24 mouse cellular contexts compared by ENCODE assay signal in genomic region chr7:101352404-101352803, GRCm38 (mm10). TPM values are rescaled to one million over a fixed set of nuclear protein-coding genes. Genes with fewer than 3 reads are reported as not detected.
DNase-seq lines count a peak whose midpoint lies in the region; ATAC-seq and TF ChIP-seq lines count a peak whose summit lies in the region.
"Had no signal": no experiment of that assay in that cellular context is flagged by ENCODE, and none has a peak within 500 bp of the region (broad histone marks: within the 10 kb centered on the region; RNA-seq: fewer than 3 reads in every experiment).

No protein-coding gene starts in this region.

- no peak for TF ChIP-seq CTCF in liver, postnatal 0 days (IDR thresholded peaks at IDR 0.05; ENCODE audit: low read depth)

- no peak overlapping the region for H3K4me2 ChIP-seq in liver, postnatal 0 days (ENCODE audit: low read depth, low read length)
- H3K4me2 ChIP-seq in liver, embryonic 11.5 days, result no peak overlapping the region
- H3K4me2 ChIP-seq in neural tube, embryonic 15.5 days, result no peak overlapping the region
- H3K4me2 ChIP-seq: embryonic facial prominence, embryonic 13.5 days; forebrain, embryonic 12.5 days; heart, embryonic 11.5 days; hindbrain, embryonic 13.5 days had no signal

- H3K36me3 ChIP-seq in liver, postnatal 0 days (replicated peaks; ENCODE audit: insufficient read depth, low read length), result no peaks in the 10 kb centered on the region
- H3K36me3 ChIP-seq in liver, embryonic 11.5 days (ENCODE audit: control insufficient read depth, insufficient read depth, low read length), result no peaks in the 10 kb centered on the region
- no peaks in the 10 kb centered on the region for H3K36me3 ChIP-seq in neural tube, embryonic 15.5 days
- H3K36me3 ChIP-seq: embryonic facial prominence, embryonic 13.5 days; forebrain, embryonic 12.5 days; hindbrain, embryonic 13.5 days had no signal

- H3K4me3 ChIP-seq in liver, postnatal 0 days (ENCODE audit: low read depth, low read length), result no peak overlapping the region
- no peak overlapping the region for H3K4me3 ChIP-seq in liver, embryonic 11.5 days (ENCODE audit: low read depth, low read length)
- no peak overlapping the region for H3K4me3 ChIP-seq in neural tube, embryonic 15.5 days (replicated peaks)
- H3K4me3 ChIP-seq: embryonic facial prominence, embryonic 13.5 days; forebrain, embryonic 12.5 days; heart, adult 2 months; hindbrain, embryonic 13.5 days had no signal

- WGBS in liver, postnatal 0 days (ENCODE audit: insufficient replicate concordance), result 44% methylated on average over 4 of the region's 4 CpGs
- 65% methylated on average over 4 of the region's 4 CpGs for WGBS in liver, embryonic 11.5 days
- WGBS in neural tube, embryonic 15.5 days, result 83% methylated on average over 4 of the region's 4 CpGs

- no peaks in the 10 kb centered on the region for H3K27me3 ChIP-seq in liver, postnatal 0 days (ENCODE audit: insufficient read depth, low read length)
- no peaks in the 10 kb centered on the region for H3K27me3 ChIP-seq in liver, embryonic 11.5 days (replicated peaks; ENCODE audit: control insufficient read depth, insufficient read depth, low read length)
- H3K27me3 ChIP-seq in neural tube, embryonic 15.5 days (replicated peaks), result peaks cover 6% of the 10 kb centered on the region

- peaks cover 65% of the 10 kb centered on the region for H3K4me1 ChIP-seq in liver, postnatal 0 days (ENCODE audit: insufficient read depth)
- H3K4me1 ChIP-seq in liver, embryonic 11.5 days (replicated peaks; ENCODE audit: control insufficient read depth, insufficient read depth, low read length), result peaks cover 27% of the 10 kb centered on the region
- H3K4me1 ChIP-seq in neural tube, embryonic 15.5 days, result peaks cover 17% of the 10 kb centered on the region

- H3K9ac ChIP-seq in liver, postnatal 0 days (replicated peaks), result no peak overlapping the region
- H3K9ac ChIP-seq in liver, embryonic 11.5 days (ENCODE audit: low read depth, low read length), result no peak overlapping the region
- H3K9ac ChIP-seq in neural tube, embryonic 15.5 days (replicated peaks), result no peak overlapping the region
- H3K9ac ChIP-seq: embryonic facial prominence, embryonic 13.5 days; forebrain, embryonic 12.5 days; hindbrain, embryonic 13.5 days had no signal

- ATAC-seq in liver, postnatal 0 days, result no peak
- ATAC-seq in liver, embryonic 11.5 days (replicated peaks; ENCODE audit: low FRiP score), result no peak
- ATAC-seq in hematopoietic stem cell, adult 5-6 weeks (replicated peaks in 1 of 2; ENCODE audit: insufficient read depth in 1 of 2, low FRiP score in 2 of 2, low TSS enrichment in 1 of 2, low read depth in 1 of 2, poor library complexity in 2 of 2, severe bottlenecking in 2 of 2), result peak; percentile 34 to 38; a peak in 3 of 4 replicates
- peak; percentile 49 for ATAC-seq in monocyte, adult 5-6 weeks (replicated peaks; ENCODE audit: insufficient number of reproducible peaks, low FRiP score, low TSS enrichment, poor library complexity, severe bottlenecking)
- ATAC-seq in neural tube, embryonic 15.5 days (ENCODE audit: low FRiP score), result no peak
- ATAC-seq: forebrain, embryonic 16.5 days; hindbrain, postnatal 0 days had no signal

- no peak for TF ChIP-seq EP300 in liver, postnatal 0 days (IDR thresholded peaks at IDR 0.05; ENCODE audit: low read depth)

- peak overlapping the region; percentile 25; the same call in 1 of the 2 replicates for H3K27ac ChIP-seq in liver, postnatal 0 days (ENCODE audit: low read depth)
- H3K27ac ChIP-seq in liver, embryonic 11.5 days (ENCODE audit: low read depth, low read length), result no peak overlapping the region
- no peak overlapping the region for H3K27ac ChIP-seq in neural tube, embryonic 15.5 days (replicated peaks)
- H3K27ac ChIP-seq: embryonic facial prominence, embryonic 13.5 days; forebrain, embryonic 12.5 days; heart, adult 2 months; hindbrain, embryonic 13.5 days; hindbrain, postnatal 0 days had no signal

- no peak for DNase-seq in liver, postnatal 0 days
- DNase-seq in liver, embryonic 11.5 days (ENCODE audit: low spot score), result no peak
- DNase-seq in B cell, adult 2 months, result peak; percentile 31 to 45
- no peak for DNase-seq in urinary bladder, adult 18-20 months (ENCODE audit: low spot score in 2 of 2)
- DNase-seq in adipocyte (ENCODE audit: low spot score), result no peak
- DNase-seq: adrenal gland, adult 8-10 months; adrenal gland, postnatal 36 days; cerebellum, adult 11 months; cerebellum, adult 8-10 months; cerebellum, postnatal 14 days; gastrocnemius, postnatal 10 days; heart, adult 2 months had no signal

- no peaks in the 10 kb centered on the region for H3K9me3 ChIP-seq in liver, postnatal 0 days (ENCODE audit: low read length)
- no peaks in the 10 kb centered on the region for H3K9me3 ChIP-seq in liver, embryonic 11.5 days (ENCODE audit: control insufficient read depth, low read length)
- no peaks in the 10 kb centered on the region for H3K9me3 ChIP-seq in neural tube, embryonic 15.5 days (replicated peaks)
- H3K9me3 ChIP-seq: embryonic facial prominence, embryonic 13.5 days; forebrain, embryonic 12.5 days; hindbrain, embryonic 13.5 days had no signal

RNA-seq across cellular contexts. Expression of gene Arap1, which starts 4.5 kb away (rescaled TPM):
- 16.0 and 18.1 TPM in 2 replicates for polyA plus RNA-seq in liver, postnatal 0 days (2015; fragmentation: Nextera tagmentation; extraction: Ambion mirVana)
- polyA plus RNA-seq in liver, embryonic 11.5 days (2014; fragmentation: Nextera tagmentation; extraction: Ambion mirVana), result 33.8 and 33.9 TPM in 2 replicates
- total RNA-seq in hematopoietic stem cell, adult 5-6 weeks (2017), result 117 and 135 TPM in 2 replicates
- 247 to 347 TPM (median 330 TPM) in 3 replicates for total RNA-seq in monocyte, adult 5-6 weeks (2017)
- 9.7 and 19.9 TPM in 2 replicates for polyA plus RNA-seq in neural tube, embryonic 15.5 days (2015; fragmentation: Nextera tagmentation; extraction: Ambion mirVana)

RNA-seq across cellular contexts. Expression of gene Stard10, which starts 35.5 kb away (rescaled TPM):
- 361 and 384 TPM in 2 replicates for polyA plus RNA-seq in liver, postnatal 0 days (2015; fragmentation: Nextera tagmentation; extraction: Ambion mirVana)
- polyA plus RNA-seq in liver, embryonic 11.5 days (2014; fragmentation: Nextera tagmentation; extraction: Ambion mirVana), result 86.4 and 93.9 TPM in 2 replicates
- total RNA-seq in hematopoietic stem cell, adult 5-6 weeks (2017), result 55.8 and 58.5 TPM in 2 replicates
- 2.3 to 14.3 TPM (median 12.1 TPM) in 3 replicates for total RNA-seq in monocyte, adult 5-6 weeks (2017)
- 12.8 and 25.3 TPM in 2 replicates for polyA plus RNA-seq in neural tube, embryonic 15.5 days (2015; fragmentation: Nextera tagmentation; extraction: Ambion mirVana)

RNA-seq across cellular contexts. Expression of gene Atg16l2, which starts 50.4 kb away (rescaled TPM):
- 4.9 and 5.3 TPM in 2 replicates for polyA plus RNA-seq in liver, postnatal 0 days (2015; fragmentation: Nextera tagmentation; extraction: Ambion mirVana)
- 5.7 and 6.4 TPM in 2 replicates for polyA plus RNA-seq in liver, embryonic 11.5 days (2014; fragmentation: Nextera tagmentation; extraction: Ambion mirVana)
- 7.0 and 14.2 TPM in 2 replicates for total RNA-seq in hematopoietic stem cell, adult 5-6 weeks (2017)
- 21.8 to 36.0 TPM (median 26.3 TPM) in 3 replicates for total RNA-seq in monocyte, adult 5-6 weeks (2017)
- 28.3 and 33.1 TPM in 2 replicates for polyA plus RNA-seq in neural tube, embryonic 15.5 days (2015; fragmentation: Nextera tagmentation; extraction: Ambion mirVana)

RNA-seq across cellular contexts. Expression of gene Gm45837, which starts 58.3 kb away (rescaled TPM):
- not detected in 2 replicates for polyA plus RNA-seq in liver, postnatal 0 days (2015; fragmentation: Nextera tagmentation; extraction: Ambion mirVana)
- 2.1 TPM in 1 of 2 replicates, not detected in the other for polyA plus RNA-seq in liver, embryonic 11.5 days (2014; fragmentation: Nextera tagmentation; extraction: Ambion mirVana)
- 12.1 and 21.0 TPM in 2 replicates for total RNA-seq in hematopoietic stem cell, adult 5-6 weeks (2017)
- total RNA-seq in monocyte, adult 5-6 weeks (2017), result 8.9 to 28.8 TPM (median 12.5 TPM) in 3 replicates
- 0.99 TPM in 1 of 2 replicates, not detected in the other for polyA plus RNA-seq in neural tube, embryonic 15.5 days (2015; fragmentation: Nextera tagmentation; extraction: Ambion mirVana)
- total RNA-seq: ES-E14; gastrocnemius, postnatal 4 days; heart, adult 2 months; heart, postnatal 25 days; hindbrain, postnatal 0 days had no signal
- polyA plus RNA-seq: forebrain, embryonic 12.5 days; forebrain, embryonic 16.5 days; heart, adult 2 months; heart, embryonic 11.5 days; hindbrain, embryonic 13.5 days; hindbrain, postnatal 0 days had no signal

Comparison
In these comparisons a context has a peak if more than half of its experiments do, and no peak if none do; other contexts are left out.
1. ATAC-seq: peak in hematopoietic stem cell, adult 5-6 weeks (2 of 2) and monocyte, adult 5-6 weeks (single experiment); none in liver, postnatal 0 days (single experiment), liver, embryonic 11.5 days (single experiment) and neural tube, embryonic 15.5 days (single experiment).
2. DNase-seq: peak in B cell, adult 2 months (2 of 2); none in liver, postnatal 0 days (single experiment), liver, embryonic 11.5 days (single experiment), urinary bladder, adult 18-20 months (0 of 2) and adipocyte (single experiment).